16 mouse cellular contexts compared by ENCODE assay signal in genomic region chr4:32220961-32221360, GRCm38 (mm10). TPM values are rescaled to one million over a fixed set of nuclear protein-coding genes. Genes with fewer than 3 reads are reported as not detected.
DNase-seq lines count a peak whose midpoint lies in the region; ATAC-seq and TF ChIP-seq lines count a peak whose summit lies in the region.
"Had no signal": no experiment of that assay in that cellular context is flagged by ENCODE, and none has a peak within 500 bp of the region (broad histone marks: within the 10 kb centered on the region; RNA-seq: fewer than 3 reads in every experiment).

No protein-coding gene starts in this region.

- no peak overlapping the region for H3K9ac ChIP-seq in forebrain, embryonic 15.5 days (replicated peaks)
- H3K9ac ChIP-seq in forebrain, embryonic 12.5 days, result no peak overlapping the region
- no peak overlapping the region for H3K9ac ChIP-seq in lung, embryonic 14.5 days
- H3K9ac ChIP-seq in forebrain, embryonic 16.5 days (replicated peaks; ENCODE audit: low read depth, low read length), result no peak overlapping the region

- no peaks in the 10 kb centered on the region for H3K27me3 ChIP-seq in forebrain, embryonic 15.5 days
- H3K27me3 ChIP-seq in forebrain, embryonic 12.5 days, result peaks cover 12% of the 10 kb centered on the region
- no peaks in the 10 kb centered on the region for H3K27me3 ChIP-seq in lung, embryonic 14.5 days (ENCODE audit: insufficient read depth, low read length)
- no peaks in the 10 kb centered on the region for H3K27me3 ChIP-seq in forebrain, embryonic 16.5 days (replicated peaks; ENCODE audit: control insufficient read depth, insufficient read depth, low read length)

- peaks cover 20% of the 10 kb centered on the region for H3K4me1 ChIP-seq in forebrain, embryonic 15.5 days
- H3K4me1 ChIP-seq in forebrain, embryonic 12.5 days, result peaks cover 15% of the 10 kb centered on the region
- H3K4me1 ChIP-seq in lung, embryonic 14.5 days (ENCODE audit: insufficient read depth), result peaks cover 11% of the 10 kb centered on the region; the same call in 1 of the 2 replicates
- peaks cover 14% of the 10 kb centered on the region for H3K4me1 ChIP-seq in forebrain, embryonic 16.5 days (replicated peaks; ENCODE audit: control insufficient read depth, insufficient read depth, low read length)

- no peaks in the 10 kb centered on the region for H3K36me3 ChIP-seq in forebrain, embryonic 15.5 days
- H3K36me3 ChIP-seq in forebrain, embryonic 12.5 days (replicated peaks), result no peaks in the 10 kb centered on the region
- no peaks in the 10 kb centered on the region for H3K36me3 ChIP-seq in lung, embryonic 14.5 days (ENCODE audit: insufficient read depth)
- no peaks in the 10 kb centered on the region for H3K36me3 ChIP-seq in forebrain, embryonic 16.5 days (ENCODE audit: control insufficient read depth, insufficient read depth)
- H3K36me3 ChIP-seq: embryonic facial prominence, embryonic 10.5 days; hindbrain, embryonic 10.5 days had no signal

- no peak overlapping the region for H3K4me3 ChIP-seq in forebrain, embryonic 15.5 days
- no peak overlapping the region for H3K4me3 ChIP-seq in forebrain, embryonic 12.5 days (replicated peaks)
- H3K4me3 ChIP-seq in lung, embryonic 14.5 days (ENCODE audit: low read depth, low read length), result no peak overlapping the region
- no peak overlapping the region for H3K4me3 ChIP-seq in forebrain, embryonic 16.5 days (replicated peaks; ENCODE audit: low read length)
- H3K4me3 ChIP-seq: embryonic facial prominence, embryonic 10.5 days; erythroblast, embryonic 14.5 days; hindbrain, embryonic 10.5 days; left cerebral cortex, adult 2 months had no signal

- no peak overlapping the region for H3K4me2 ChIP-seq in forebrain, embryonic 15.5 days (replicated peaks)
- no peak overlapping the region for H3K4me2 ChIP-seq in forebrain, embryonic 12.5 days
- no peak overlapping the region for H3K4me2 ChIP-seq in lung, embryonic 14.5 days
- H3K4me2 ChIP-seq in forebrain, embryonic 16.5 days (ENCODE audit: low read length), result no peak overlapping the region

- H3K9me3 ChIP-seq in forebrain, embryonic 15.5 days, result no peaks in the 10 kb centered on the region
- H3K9me3 ChIP-seq in forebrain, embryonic 12.5 days, result no peaks in the 10 kb centered on the region
- no peaks in the 10 kb centered on the region for H3K9me3 ChIP-seq in lung, embryonic 14.5 days (ENCODE audit: low read depth, low read length)
- H3K9me3 ChIP-seq in forebrain, embryonic 16.5 days (ENCODE audit: control insufficient read depth, low read length), result no peaks in the 10 kb centered on the region
- H3K9me3 ChIP-seq: embryonic facial prominence, embryonic 10.5 days; hindbrain, embryonic 10.5 days had no signal

- DNase-seq in lung, embryonic 14.5 days, result peak; percentile 50
- no peak for DNase-seq in lung, postnatal 14 days
- DNase-seq in Muller cell, postnatal 12 days (ENCODE audit: inconsistent ontology term), result peak; percentile 83
- DNase-seq in retina, postnatal 1 day, result no peak
- DNase-seq: cerebellum, adult 11 months; midbrain, embryonic 14.5 days; thymus, postnatal 36 days had no signal

- no peak for TF ChIP-seq CTCF in lung, embryonic 14.5 days (IDR thresholded peaks at IDR 0.05; ENCODE audit: low read depth)

- ATAC-seq in forebrain, embryonic 15.5 days (replicated peaks), result no peak
- no peak for ATAC-seq in forebrain, embryonic 12.5 days (ENCODE audit: low FRiP score)
- no peak for ATAC-seq in lung, embryonic 14.5 days (ENCODE audit: insufficient read depth)
- ATAC-seq in forebrain, embryonic 16.5 days, result peak; percentile 19; the same call in 1 of the 2 replicates
- no peak for ATAC-seq in granulocyte monocyte progenitor cell, adult 5-6 weeks (replicated peaks; ENCODE audit: poor library complexity, severe bottlenecking)
- ATAC-seq: inflammation-experienced regulatory T-cells, adult 6 months had no signal

- 57% methylated on average over 6 of the region's 6 CpGs for WGBS in forebrain, embryonic 15.5 days
- WGBS in forebrain, embryonic 12.5 days, result 86% methylated on average over 6 of the region's 6 CpGs
- WGBS in lung, embryonic 14.5 days, result 40% methylated on average over 6 of the region's 6 CpGs
- WGBS in forebrain, embryonic 16.5 days, result 62% methylated on average over 6 of the region's 6 CpGs

- 0 out of 2 replicates have a peak overlapping the region, but pooled peaks have one; percentile 1 for H3K27ac ChIP-seq in forebrain, embryonic 15.5 days (replicated peaks)
- no peak overlapping the region for H3K27ac ChIP-seq in forebrain, embryonic 12.5 days
- no peak overlapping the region for H3K27ac ChIP-seq in lung, embryonic 14.5 days (ENCODE audit: low read depth)
- peak overlapping the region; percentile 31; the same call in 1 of the 2 replicates for H3K27ac ChIP-seq in forebrain, embryonic 16.5 days (ENCODE audit: low read length)
- H3K27ac ChIP-seq: left cerebral cortex, adult 2 months had no signal

RNA-seq across cellular contexts. Expression of gene Bach2, which starts 17.6 kb away (rescaled TPM):
- 33.8 and 34.9 TPM in 2 replicates for polyA plus RNA-seq in forebrain, embryonic 15.5 days (2015; fragmentation: Nextera tagmentation; extraction: Ambion mirVana)
- polyA plus RNA-seq in forebrain, embryonic 12.5 days (2016; fragmentation: Nextera tagmentation; extraction: Ambion mirVana), result 22.3 and 27.7 TPM in 2 replicates
- polyA plus RNA-seq in lung, embryonic 14.5 days (2014; fragmentation: Nextera tagmentation; extraction: Ambion mirVana), result 12.8 and 16.1 TPM in 2 replicates
- 32.7 and 33.3 TPM in 2 replicates for polyA plus RNA-seq in forebrain, embryonic 16.5 days (2015; fragmentation: Nextera tagmentation; extraction: Ambion mirVana)
- total RNA-seq in granulocyte monocyte progenitor cell, adult 5-6 weeks (2014; fragmentation: Nextera tagmentation), result 0.67 and 4.9 TPM in 2 replicates
- under 0.01 and 0.17 TPM in 2 replicates for total RNA-seq in granulocyte monocyte progenitor cell, adult 5-6 weeks (2017)

Comparison
In these comparisons a context has a peak if more than half of its experiments do, and no peak if none do; other contexts are left out.
1. H3K27ac ChIP-seq: peak in forebrain, embryonic 15.5 days (single experiment) and forebrain, embryonic 16.5 days (single experiment); none in forebrain, embryonic 12.5 days (single experiment) and lung, embryonic 14.5 days (single experiment).
2. DNase-seq: peak in lung, embryonic 14.5 days (single experiment) and Muller cell, postnatal 12 days (single experiment); none in lung, postnatal 14 days (single experiment) and retina, postnatal 1 day (single experiment).